Mouse (Mus musculus) CH12.LX (cell line): Measurements from ENCODE around the gene Gm47429. TPM values are rescaled to one million over a fixed set of nuclear protein-coding genes. Genes with fewer than 3 reads are reported as not detected.

Experiments used
- polyA plus RNA-seq: library from polyadenylated mRNA; unstranded; fragments of >175 nt; gene quantifications from 2 replicates; pipeline ENCODE4 v1.2.1, GENCODE M21; 2012; ENCODE audit warnings: low read depth; ENCODE audit not compliant: insufficient read length
- total RNA-seq, 2 experiments: library from RNA; depleted of rRNA; stranded (reverse); fragments of 300-350 nt in 1 of 2; fragments of >200 nt in 1 of 2; gene quantifications; 2 replicates each; pipeline ENCODE4 v1.2.3; 2012 to 2014

Gene Gm47429
- total and polyA plus RNA-seq, 3 experiments: not detected

Other genes with a start within 250 kb of the Gm47429 start
- not detected in 2 replicates for gene Gm906, start 193.6 kb downstream of the Gm47429 start, total RNA-seq (2012; rRNA removed)
- not detected in 2 replicates for gene Gm906, start 193.6 kb downstream of the Gm47429 start, total RNA-seq (2014; rRNA removed)
- gene Gm906, start 193.6 kb downstream of the Gm47429 start, polyA plus RNA-seq: not detected in 2 replicates
- gene Fbxw17, start 26.0 kb downstream of the Gm47429 start, total RNA-seq (2012; rRNA removed): 15.1 and 15.4 TPM in 2 replicates
- 9.6 and 12.1 TPM in 2 replicates for gene Fbxw17, start 26.0 kb downstream of the Gm47429 start, total RNA-seq (2014; rRNA removed)
- gene Fbxw17, start 26.0 kb downstream of the Gm47429 start, polyA plus RNA-seq: 15.4 and 16.5 TPM in 2 replicates
- gene Nutm2, start 23.4 kb upstream of the Gm47429 start, total RNA-seq (2012; rRNA removed): not detected in 2 replicates
- not detected in 2 replicates for gene Nutm2, start 23.4 kb upstream of the Gm47429 start, total RNA-seq (2014; rRNA removed)
- gene Nutm2, start 23.4 kb upstream of the Gm47429 start, polyA plus RNA-seq: not detected in 2 replicates
- gene Gm904, start 199.3 kb upstream of the Gm47429 start, total RNA-seq (2012; rRNA removed): not detected in 2 replicates
- not detected in 2 replicates for gene Gm904, start 199.3 kb upstream of the Gm47429 start, total RNA-seq (2014; rRNA removed)
- not detected in 2 replicates for gene Gm904, start 199.3 kb upstream of the Gm47429 start, polyA plus RNA-seq